Mouse (Mus musculus) mature B cell (primary cell): Measurements from ENCODE around the gene Kctd13.

Experiments
- in situ Hi-C: fragments of 300-500 bp; cut with MboI; formaldehyde crosslinking; loops from 2 replicates; pipeline ENCODE4 v1.14.3; 2019

Kctd13 gene

GRCm38 (mm10) chr7:126982054-126982453 is 53.4 kb downstream of the Kctd13 start:
- in situ Hi-C loops: no loop called here

GRCm38 (mm10) chr7:126983113-126983512 is 54.4 kb downstream of the Kctd13 start:
- in situ Hi-C loops: no loop called here

- in situ Hi-C loops: no loop called here
Measured at GRCm38 (mm10) chr7:126984667-126985444, 56.2 kb downstream of the Kctd13 start.

- in situ Hi-C loops: no loop called here
Measured at GRCm38 (mm10) chr7:126986319-126986718, 57.6 kb downstream of the Kctd13 start.

GRCm38 (mm10) chr7:126988816-126989215 is 60.1 kb downstream of the Kctd13 start:
- in situ Hi-C loops: no loop called here
